Mouse (Mus musculus) CH12.LX (cell line): ENCODE data around the gene Cpa2. TPM values are rescaled to one million over a fixed set of nuclear protein-coding genes. Genes with fewer than 3 reads are reported as not detected.

Experiments
- DNase-seq: peaks from one replicate; pipeline ENCODE4 v3.0.0-alpha.2; 2013; ENCODE audit errors: extremely low read depth
- H3K27ac ChIP-seq: 2 replicates; pipeline ENCODE4 v1.5.1; 2012; ENCODE audit warnings: low read depth, mild to moderate bottlenecking, control low read depth, moderate library complexity; ENCODE audit not compliant: insufficient read depth
- H3K27me3 ChIP-seq: replicated peaks from 2 replicates; pipeline ENCODE3; 2012; ENCODE audit warnings: inconsistent platforms
- H3K36me3 ChIP-seq, 2 experiments: replicated peaks in 1 of 2; 2 replicates each; pipeline versions ENCODE3 to v1.6.1; 2012; ENCODE audit warnings: inconsistent platforms in 1 of 2, low read length in 1 of 2, mild to moderate bottlenecking in 1 of 2, mixed read lengths in 1 of 2, moderate library complexity in 1 of 2; ENCODE audit not compliant: control insufficient read depth in 1 of 2, insufficient read depth in 1 of 2
- H3K4me1 ChIP-seq, 2 experiments: 2 replicates each; pipeline ENCODE4 v1.6.1; 2012; ENCODE audit warnings: inconsistent platforms in 1 of 2, moderate library complexity in 1 of 2; ENCODE audit not compliant: insufficient read depth in 2 of 2, control insufficient read depth in 1 of 2
- H3K4me2 ChIP-seq: 2 replicates; pipeline ENCODE4 v1.6.1; 2012; ENCODE audit warnings: low read depth, mild to moderate bottlenecking, control low read depth; ENCODE audit not compliant: poor library complexity, insufficient read depth, severe bottlenecking
- H3K4me3 ChIP-seq, 3 experiments: fragments of 150-350 bp in 1 of 3; sonication (generic) in 1 of 3; replicated peaks in 1 of 3; 2 replicates each; pipeline versions ENCODE3 to v1.5.1; 2011 to 2012; ENCODE audit warnings: low read depth in 2 of 3, low read length in 2 of 3, mild to moderate bottlenecking in 2 of 3, moderate library complexity in 2 of 3, control low read depth in 1 of 3, improper control_type of control experiment in 1 of 3, inconsistent platforms in 1 of 3, mixed read lengths in 1 of 3; ENCODE audit not compliant: poor library complexity in 1 of 3
- H3K79me2 ChIP-seq: replicated peaks from 2 replicates; pipeline ENCODE4 v1.6.1; 2012; ENCODE audit warnings: mild to moderate bottlenecking, moderate library complexity; ENCODE audit not compliant: control insufficient read depth, poor library complexity, insufficient read depth, severe bottlenecking; ENCODE audit errors: extremely low read depth
- H3K9ac ChIP-seq: 2 replicates; pipeline ENCODE4 v1.6.1; 2012; ENCODE audit warnings: low read depth, mild to moderate bottlenecking, control low read depth, moderate library complexity; ENCODE audit not compliant: insufficient read depth
- H3K9me3 ChIP-seq: replicated peaks from 2 replicates; pipeline ENCODE3; 2012; ENCODE audit warnings: low read length, inconsistent platforms, mixed read lengths
- BHLHE40 ChIP-seq: IDR thresholded peaks from 2 replicates; pipeline ENCODE4 v1.6.1; 2011; ENCODE audit warnings: mild to moderate bottlenecking, low read depth, low read length, improper control_type of control experiment
- CTCF ChIP-seq, 2 experiments: IDR thresholded peaks in 1 of 2; conservative IDR thresholded peaks in 1 of 2; 2 replicates each; pipeline ENCODE4 v1.5.1; 2011 to 2012; ENCODE audit warnings: low read depth in 2 of 2, low read length in 2 of 2, improper control_type of control experiment in 1 of 2, inconsistent platforms in 1 of 2, mild to moderate bottlenecking in 1 of 2, moderate library complexity in 1 of 2
- E2F4 ChIP-seq: IDR thresholded peaks from 2 replicates; pipeline ENCODE4 v1.6.1; 2011; ENCODE audit warnings: low read depth, low read length, improper control_type of control experiment; ENCODE audit not compliant: insufficient replicate concordance
- EP300 ChIP-seq: IDR thresholded peaks from 2 replicates; pipeline ENCODE4 v1.6.1; 2011; ENCODE audit warnings: low read length, improper control_type of control experiment
- ETS1 ChIP-seq: conservative IDR thresholded peaks from 2 replicates; pipeline ENCODE4 v1.6.1; 2012; ENCODE audit warnings: low read depth, mild to moderate bottlenecking, inconsistent platforms, low read length, improper control_type of control experiment, moderate library complexity
- HCFC1 ChIP-seq: IDR thresholded peaks from 2 replicates; pipeline ENCODE4 v1.6.1; 2012; ENCODE audit warnings: low read depth, mild to moderate bottlenecking, inconsistent platforms, low read length, improper control_type of control experiment
- JUN ChIP-seq: IDR thresholded peaks from 2 replicates; pipeline ENCODE4 v1.6.1; 2011; ENCODE audit warnings: low read depth, mild to moderate bottlenecking, low read length, improper control_type of control experiment, moderate library complexity; ENCODE audit not compliant: insufficient read depth
- JUND ChIP-seq: conservative IDR thresholded peaks from 2 replicates; pipeline ENCODE4 v1.6.1; 2011; ENCODE audit warnings: low read depth, low read length, improper control_type of control experiment
- KAT2A ChIP-seq: IDR thresholded peaks from 2 replicates; pipeline ENCODE4 v1.6.1; 2012; ENCODE audit warnings: low read length, improper control_type of control experiment, inconsistent platforms; ENCODE audit not compliant: insufficient replicate concordance
- MAZ ChIP-seq: IDR thresholded peaks from 2 replicates; pipeline ENCODE4 v1.6.1; 2012; ENCODE audit warnings: low read depth, mild to moderate bottlenecking, inconsistent platforms, low read length, improper control_type of control experiment, moderate library complexity
- MXI1 ChIP-seq: IDR thresholded peaks from 2 replicates; pipeline ENCODE4 v1.6.1; 2011; ENCODE audit warnings: mild to moderate bottlenecking, low read depth, low read length, improper control_type of control experiment
- POLR2A ChIP-seq: IDR thresholded peaks from 2 replicates; pipeline ENCODE4 v1.6.1; 2011; ENCODE audit warnings: low read depth, mild to moderate bottlenecking, improper control_type of control experiment, low read length
- POLR2AphosphoS2 ChIP-seq: IDR thresholded peaks from 2 replicates; pipeline ENCODE4 v1.6.1; 2011; ENCODE audit warnings: low read depth, low read length, improper control_type of control experiment
- RAD21 ChIP-seq: IDR thresholded peaks from 2 replicates; pipeline ENCODE4 v1.6.1; 2011; ENCODE audit warnings: low read depth, mild to moderate bottlenecking, low read length, improper control_type of control experiment, moderate library complexity
- RCOR1 ChIP-seq: conservative IDR thresholded peaks from 2 replicates; pipeline ENCODE4 v1.6.1; 2012; ENCODE audit warnings: low read depth, mild to moderate bottlenecking, inconsistent platforms, low read length, improper control_type of control experiment
- SIN3A ChIP-seq: IDR thresholded peaks from 2 replicates; pipeline ENCODE4 v1.6.1; 2012; ENCODE audit warnings: low read length, improper control_type of control experiment, inconsistent platforms
- UBTF ChIP-seq: IDR thresholded peaks from 2 replicates; pipeline ENCODE4 v1.6.1; 2012; ENCODE audit warnings: low read depth, mild to moderate bottlenecking, inconsistent platforms, low read length, improper control_type of control experiment, moderate library complexity
- USF1 ChIP-seq: IDR thresholded peaks from 2 replicates; pipeline ENCODE4 v1.6.1; 2014; ENCODE audit warnings: low read depth, mild to moderate bottlenecking, inconsistent platforms, low read length, improper control_type of control experiment
- USF2 ChIP-seq: conservative IDR thresholded peaks from 2 replicates; pipeline ENCODE4 v1.6.1; 2011; ENCODE audit warnings: low read depth, low read length, improper control_type of control experiment
- ZKSCAN1 ChIP-seq: IDR thresholded peaks from 2 replicates; pipeline ENCODE4 v1.6.1; 2012; ENCODE audit warnings: low read depth, inconsistent platforms, low read length, improper control_type of control experiment, borderline replicate concordance
- dilution Hi-C: fragments of 300-500 bp; cut with MboI; formaldehyde crosslinking; loops from 2 replicates; pipeline ENCODE4 v1.14.3; 2020; ENCODE audit warnings: low sequenced_read_pairs; ENCODE audit not compliant: extremely low pct_unique_long_range_greater_than_20kb, extremely low pct_ligation_motif_present
- in situ Hi-C: fragments of 300-500 bp; cut with MboI; formaldehyde crosslinking; loops from 3 replicates; pipeline ENCODE4 v1.14.3; 2019; ENCODE audit warnings: low sequenced_read_pairs, low pct_ligation_motif_present, low pct_unique_long_range_greater_than_20kb, mixed read lengths
- polyA plus RNA-seq: library from polyadenylated mRNA; unstranded; fragments of >175 nt; gene quantifications from 2 replicates; pipeline ENCODE4 v1.2.1, GENCODE M21; 2012; ENCODE audit warnings: low read depth; ENCODE audit not compliant: insufficient read length
- total RNA-seq, 2 experiments: library from RNA; depleted of rRNA; stranded (reverse); fragments of 300-350 nt in 1 of 2; fragments of >200 nt in 1 of 2; gene quantifications; 2 replicates each; pipeline ENCODE4 v1.2.3; 2012 to 2014

Gene Cpa2
- total and polyA plus RNA-seq, 3 experiments, result not detected

DNA sequence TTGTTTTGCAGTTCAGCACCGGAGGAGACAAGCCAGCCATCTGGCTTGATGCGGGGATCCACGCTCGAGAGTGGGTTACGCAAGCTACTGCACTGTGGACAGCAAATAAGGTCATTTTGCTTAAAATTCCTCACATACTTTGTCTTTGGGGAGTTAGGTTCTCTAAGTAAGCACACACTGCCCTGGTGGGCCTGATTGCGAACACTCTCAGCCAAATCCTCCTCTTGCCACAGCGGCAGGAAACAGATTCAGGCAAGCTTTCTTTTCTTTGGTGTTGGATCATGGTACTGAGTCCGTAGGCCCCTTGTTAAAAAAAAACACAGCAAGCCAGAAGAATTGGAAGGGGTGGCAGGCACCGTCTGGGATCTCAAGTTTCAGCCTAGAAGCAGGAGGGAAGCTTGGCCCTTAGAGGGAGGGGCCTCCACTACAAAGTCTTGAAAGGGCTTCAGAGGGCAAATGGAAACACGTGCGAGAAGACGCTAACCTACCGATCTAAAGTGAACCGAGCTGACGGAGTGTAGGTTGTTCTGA, 7.9 kb downstream of the Cpa2 start:
- in situ Hi-C loops (no loop called here), dilution Hi-C loops (no loop called here)
- Histone ChIP-seq H3K27ac (no peak overlapping the region), H3K9me3 (no peaks in the 10 kb centered on the region), H3K36me3 (no peaks in the 10 kb centered on the region), H3K27me3 (no peaks in the 10 kb centered on the region), H3K4me1 (peaks cover 2 to 3% of the 10 kb centered on the region in 2 experiments; a peak in 2 of 4 replicates), H3K4me3 (no peak overlapping the region), H3K9ac (no peak overlapping the region), H3K4me2 (no peak overlapping the region), H3K79me2 (no peaks in the 10 kb centered on the region)
- no peak for TF ChIP-seq KAT2A
- no peak for TF ChIP-seq POLR2AphosphoS2
- TF ChIP-seq ZKSCAN1, result no peak
- TF ChIP-seq JUN, result no peak
- no peak for TF ChIP-seq EP300
- TF ChIP-seq SIN3A, result no peak
- TF ChIP-seq USF2, result no peak
- no peak for TF ChIP-seq RAD21
- no peak for TF ChIP-seq MXI1
- TF ChIP-seq POLR2A, result no peak
- no peak for TF ChIP-seq CTCF (conservative IDR thresholded peaks at IDR 0.05 in 1 of 2, IDR thresholded peaks at IDR 0.05 in 1 of 2; ENCODE audit: low read depth in 2 of 2, low read length in 2 of 2)
- TF ChIP-seq UBTF, result no peak
- no peak for TF ChIP-seq E2F4
- TF ChIP-seq ETS1, result no peak
- TF ChIP-seq JUND, result no peak
- no peak for TF ChIP-seq MAZ
- TF ChIP-seq USF1, result no peak
- no peak for DNase-seq

- Histone ChIP-seq H3K4me3 (no peak overlapping the region), H3K27me3 (no peaks in the 10 kb centered on the region)
- no peak for TF ChIP-seq MXI1
- no peak for TF ChIP-seq HCFC1
- TF ChIP-seq RCOR1, result no peak
- no peak for TF ChIP-seq JUN
- no peak for TF ChIP-seq BHLHE40
- TF ChIP-seq SIN3A, result no peak
- TF ChIP-seq, all 38 proteins: peak for 0
- Histone ChIP-seq H3K9me3 (no peaks in the 10 kb centered on the region), H3K4me1 (peaks cover 2 to 3% of the 10 kb centered on the region in 2 experiments; a peak in 2 of 4 replicates), H3K79me2 (no peaks in the 10 kb centered on the region), H3K27ac (no peak overlapping the region), H3K36me3 (no peaks in the 10 kb centered on the region), H3K9ac (no peak overlapping the region), H3K4me2 (no peak overlapping the region)
- in situ Hi-C loops (no loop called here), dilution Hi-C loops (no loop called here)
- DNase-seq, result no peak
Measured at GRCm38 (mm10) chr6:30550496-30551192, 9.3 kb downstream of the Cpa2 start.
